Mouse (Mus musculus) liver, embryonic 14.5 days (tissue): ENCODE measurements around the gene Ncaph.

Experiments used
- CTCF ChIP-seq: IDR thresholded peaks from 2 replicates; pipeline ENCODE4 v1.5.1; 2016; ENCODE audit warnings: antibody characterized with exemption, low read depth, control low read depth
- EP300 ChIP-seq: IDR thresholded peaks from 2 replicates; pipeline ENCODE4 v1.6.1; 2016; ENCODE audit warnings: antibody characterized with exemption, low read depth

DNA sequence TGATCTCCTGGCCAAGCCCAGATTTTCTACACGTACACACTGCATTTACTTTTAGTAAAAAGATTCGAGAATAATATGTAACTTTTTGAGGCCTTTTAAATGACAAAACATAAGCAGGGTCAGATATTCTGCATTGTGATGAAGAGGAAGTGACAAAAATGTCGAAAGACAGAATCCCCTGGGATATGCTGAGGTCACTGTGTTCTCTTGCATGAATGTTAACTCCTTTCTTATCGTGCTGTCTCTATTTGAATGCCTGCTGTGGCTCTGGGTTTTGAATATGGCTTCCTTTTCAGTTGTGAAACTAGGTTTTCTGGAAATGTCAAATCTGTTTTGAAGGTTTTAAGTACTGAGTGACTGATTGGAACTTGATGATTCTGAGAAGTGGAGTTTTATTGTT is 31.9 kb upstream of the Ncaph start:
- TF ChIP-seq CTCF (no peak), EP300 (no peak)
